Mouse (Mus musculus): ENCODE measurements at regions not wholly inside any gene's neighbourhood (a gene's known extent, or its start where the extent isn't known, plus 50 kb on each side); places are given as distances from the start of the nearest gene placed in this dataset.

GRCm38 (mm10) chrX:6261469-6261868 is 59.1 kb downstream of the Bmp15 start:
- DNase-seq (ENCODE audit: low spot score), result peak; percentile 45

GRCm38 (mm10) chrX:6258523-6258922 is 62.0 kb downstream of the Bmp15 start:
- no peak for DNase-seq (ENCODE audit: low spot score)

- no peak for DNase-seq (ENCODE audit: low spot score)
These were observed 66.5 kb downstream of the Bmp15 start for GRCm38 (mm10) chrX:6254058-6254457.

- DNase-seq (ENCODE audit: low spot score), result no peak
These were observed 67.6 kb downstream of the Bmp15 start for GRCm38 (mm10) chrX:6252873-6253272.
